10 mouse cellular contexts compared by ENCODE assay signal in genomic region chr10:43002721-43003465, GRCm38 (mm10).
DNase-seq lines count a peak whose midpoint lies in the region; ATAC-seq and TF ChIP-seq lines count a peak whose summit lies in the region.
"Had no signal": no experiment of that assay in that cellular context is flagged by ENCODE, and none has a peak within 500 bp of the region (broad histone marks: within the 10 kb centered on the region; RNA-seq: fewer than 3 reads in every experiment).

No protein-coding gene starts in this region.

- H3K27ac ChIP-seq in heart, embryonic 12.5 days (ENCODE audit: poor library complexity, severe bottlenecking), result no peak overlapping the region
- H3K27ac ChIP-seq in ES-E14 (ENCODE audit: insufficient read depth, low read depth, low read length, poor library complexity, severe bottlenecking), result peak overlapping the region; percentile 35; the same call in 1 of the 2 replicates
- H3K27ac ChIP-seq in heart, embryonic 16.5 days (ENCODE audit: low read length), result no peak overlapping the region
- no peak overlapping the region for H3K27ac ChIP-seq in liver, postnatal 0 days (ENCODE audit: low read depth)

- H3K27me3 ChIP-seq in heart, embryonic 12.5 days (replicated peaks), result no peaks in the 10 kb centered on the region
- H3K27me3 ChIP-seq in heart, embryonic 16.5 days (ENCODE audit: control insufficient read depth, insufficient read depth, low read length), result no peaks in the 10 kb centered on the region
- H3K27me3 ChIP-seq in liver, postnatal 0 days (ENCODE audit: insufficient read depth, low read length), result peaks cover 6% of the 10 kb centered on the region; the same call in 1 of the 2 replicates
- H3K27me3 ChIP-seq: CH12.LX had no signal

- peaks cover 4% of the 10 kb centered on the region; the same call in 1 of the 2 replicates for H3K36me3 ChIP-seq in heart, embryonic 12.5 days
- H3K36me3 ChIP-seq in ES-E14 (ENCODE audit: control insufficient read depth, insufficient read depth, low read length, poor library complexity, severe bottlenecking), result no peaks in the 10 kb centered on the region
- 0 out of 2 replicates have a peak, but pooled peaks cover 3% of the 10 kb centered on the region for H3K36me3 ChIP-seq in heart, embryonic 16.5 days (ENCODE audit: control insufficient read depth, insufficient read depth)
- no peaks in the 10 kb centered on the region for H3K36me3 ChIP-seq in liver, postnatal 0 days (replicated peaks; ENCODE audit: insufficient read depth, low read length)

- WGBS in heart, embryonic 12.5 days, result 7% methylated on average over 25 of the region's 25 CpGs
- 15% methylated on average over 25 of the region's 25 CpGs for WGBS in heart, embryonic 16.5 days
- 9% methylated on average over 25 of the region's 25 CpGs for WGBS in liver, postnatal 0 days (ENCODE audit: insufficient replicate concordance)

- H3K4me2 ChIP-seq in heart, embryonic 12.5 days, result peak overlapping the region; percentile 91
- peak overlapping the region; percentile 80 for H3K4me2 ChIP-seq in heart, embryonic 16.5 days (ENCODE audit: low read depth, low read length)
- peak overlapping the region; percentile 77 for H3K4me2 ChIP-seq in liver, postnatal 0 days (ENCODE audit: low read depth, low read length)

- ATAC-seq in heart, embryonic 12.5 days (ENCODE audit: insufficient number of reproducible peaks, low FRiP score), result no peak
- no peak for ATAC-seq in heart, embryonic 16.5 days (replicated peaks; ENCODE audit: extremely low read depth, insufficient read depth, low FRiP score)
- ATAC-seq in liver, postnatal 0 days, result no peak

- no peak for TF ChIP-seq CTCF in liver, postnatal 0 days (IDR thresholded peaks at IDR 0.05; ENCODE audit: low read depth)

- no peak for TF ChIP-seq EP300 in liver, postnatal 0 days (IDR thresholded peaks at IDR 0.05; ENCODE audit: low read depth)

- H3K4me1 ChIP-seq in heart, embryonic 12.5 days (replicated peaks), result peaks cover 42% of the 10 kb centered on the region
- peaks cover 2 to 15% of the 10 kb centered on the region in 2 experiments; a peak in 2 of 4 replicates for H3K4me1 ChIP-seq in ES-E14 (ENCODE audit: control insufficient read depth in 2 of 2, insufficient read depth in 2 of 2, low read length in 2 of 2, poor library complexity in 1 of 2)
- H3K4me1 ChIP-seq in heart, embryonic 16.5 days (ENCODE audit: control insufficient read depth, insufficient read depth, low read length), result peaks cover 21% of the 10 kb centered on the region
- peaks cover 12% of the 10 kb centered on the region; the same call in 1 of the 2 replicates for H3K4me1 ChIP-seq in liver, postnatal 0 days (ENCODE audit: insufficient read depth)

- intact Hi-C loops in gastrocnemius, postnatal 36 days (cut with DNase I), result loop anchor here (5.0 kb wide), 1 partner anchor 169 kb away; the partner anchor contains the start of genes 9030612E09Rik and Sobp

- no peaks in the 10 kb centered on the region for H3K9me3 ChIP-seq in heart, embryonic 12.5 days (replicated peaks)
- no peaks in the 10 kb centered on the region for H3K9me3 ChIP-seq in ES-E14 (ENCODE audit: control insufficient read depth, insufficient read depth, low read depth, low read length)
- no peaks in the 10 kb centered on the region for H3K9me3 ChIP-seq in heart, embryonic 16.5 days (replicated peaks; ENCODE audit: control insufficient read depth, low read length)
- H3K9me3 ChIP-seq in liver, postnatal 0 days (ENCODE audit: low read length), result no peaks in the 10 kb centered on the region

- DNase-seq in heart, adult 18-20 months, result no peak
- no peak for DNase-seq in ES-E14 (ENCODE audit: low read depth, low spot score)
- DNase-seq in liver, postnatal 0 days, result no peak
- DNase-seq in retina, postnatal 1 day, result no peak
- no peak for DNase-seq in natural killer cell, adult 2 months (ENCODE audit: low spot score in 2 of 2)
- no peak for DNase-seq in gastrocnemius, postnatal 36 days
- DNase-seq: right cerebral cortex, postnatal 4 days had no signal

- in situ Hi-C loops in ES-E14 (cut with MboI; ENCODE audit: low sequenced_read_pairs in 2 of 2, unreplicated experiment in 2 of 2), result no loop called here

- peak overlapping the region; percentile 51 for H3K4me3 ChIP-seq in heart, embryonic 12.5 days
- H3K4me3 ChIP-seq in ES-E14 (ENCODE audit: insufficient read depth in 1 of 2, low read depth in 1 of 2, low read length in 2 of 2, poor library complexity in 1 of 2, severe bottlenecking in 1 of 2), result peak overlapping the region; percentile 19 to 43; a peak in 2 of 4 replicates
- peak overlapping the region; percentile 50 for H3K4me3 ChIP-seq in heart, embryonic 16.5 days (ENCODE audit: low read length)
- H3K4me3 ChIP-seq in liver, postnatal 0 days (ENCODE audit: low read depth, low read length), result peak overlapping the region; percentile 42

- peak overlapping the region; percentile 77 for H3K9ac ChIP-seq in heart, embryonic 12.5 days
- no peak overlapping the region for H3K9ac ChIP-seq in ES-E14 (ENCODE audit: insufficient read depth, low read depth, low read length, poor library complexity, severe bottlenecking)
- H3K9ac ChIP-seq in heart, embryonic 16.5 days (ENCODE audit: low read length), result peak overlapping the region; percentile 68
- peak overlapping the region; percentile 57; the same call in 1 of the 2 replicates for H3K9ac ChIP-seq in liver, postnatal 0 days (replicated peaks)

TF ChIP-seq in ES-E14, 5 proteins besides CTCF, POLR2A, EP300 and RAD21:
- no peak for TF ChIP-seq ZC3H11A (IDR thresholded peaks at IDR 0.05; ENCODE audit: borderline replicate concordance, low read depth, low read length)
- no peak for TF ChIP-seq ZNF384 (IDR thresholded peaks at IDR 0.05; ENCODE audit: low read depth, low read length)
- TF ChIP-seq CHD2 (IDR thresholded peaks at IDR 0.05; ENCODE audit: low read depth, low read length), result no peak
- TF ChIP-seq MAFK (IDR thresholded peaks at IDR 0.05; ENCODE audit: insufficient read depth, low read depth, low read length), result no peak
- TF ChIP-seq HCFC1 (IDR thresholded peaks at IDR 0.05; ENCODE audit: borderline replicate concordance, insufficient read depth, low read length), result no peak
